Mouse (Mus musculus) lung, adult 2 months (tissue): ENCODE results near the gene Lrat.

Source experiments
- CTCF ChIP-seq: fragments of 200-500 bp; IDR thresholded peaks from 2 replicates; pipeline ENCODE4 v1.5.1; 2011; ENCODE audit warnings: mild to moderate bottlenecking, low read length, control low read depth; ENCODE audit not compliant: insufficient read depth
- POLR2A ChIP-seq: fragments of 200-500 bp; IDR thresholded peaks from 2 replicates; pipeline ENCODE4 v1.6.1; 2011; ENCODE audit warnings: low read depth, mild to moderate bottlenecking, control low read depth, low read length, borderline replicate concordance; ENCODE audit errors: extremely low read depth

GRCm38 (mm10) chr3:82875671-82876371 lies 28.0 kb downstream of the Lrat start:
- TF ChIP-seq CTCF (no peak), POLR2A (no peak)
